Mouse (Mus musculus) stomach, postnatal 0 days (tissue): Measurements from ENCODE around the gene Zfp91. TPM values are rescaled to one million over a fixed set of nuclear protein-coding genes. Genes with fewer than 3 reads are reported as not detected.

Source experiments
- ATAC-seq: fragments of 200-750 bp; cut with Nextera tagmentation; 2 replicates; pipeline ENCODE4 v1.8.0; 2017; ENCODE audit not compliant: low FRiP score, low TSS enrichment
- DNase-seq: peaks from one replicate; pipeline ENCODE4 v3.0.0-alpha.2; 2016; ENCODE audit warnings: low spot score
- H3K27ac ChIP-seq: fragments of 300-500 bp; sonication (generic); replicated peaks from 2 replicates; pipeline ENCODE4 v1.5.1; 2014; ENCODE audit warnings: mild to moderate bottlenecking, control low read depth
- H3K27me3 ChIP-seq: fragments of 300-500 bp; sonication (generic); 2 replicates; pipeline ENCODE4 v1.6.1; 2014; ENCODE audit warnings: low read length; ENCODE audit not compliant: control insufficient read depth, insufficient read depth
- H3K36me3 ChIP-seq: fragments of 300-500 bp; sonication (generic); 2 replicates; pipeline ENCODE4 v1.6.1; 2014; ENCODE audit warnings: low read length, mixed read lengths; ENCODE audit not compliant: control insufficient read depth, insufficient read depth
- H3K4me1 ChIP-seq: fragments of 300-500 bp; sonication (generic); replicated peaks from 2 replicates; pipeline ENCODE4 v1.6.1; 2014; ENCODE audit warnings: antibody characterized with exemption; ENCODE audit not compliant: control insufficient read depth, insufficient read depth
- H3K4me2 ChIP-seq: fragments of 300-500 bp; sonication (generic); replicated peaks from 2 replicates; pipeline ENCODE4 v1.6.1; 2014; ENCODE audit warnings: low read depth, mild to moderate bottlenecking, control low read depth, moderate library complexity
- H3K4me3 ChIP-seq: fragments of 300-500 bp; sonication (generic); 2 replicates; pipeline ENCODE4 v1.5.1; 2014; ENCODE audit warnings: low read depth, low read length, control low read depth
- H3K9ac ChIP-seq: fragments of 300-500 bp; sonication (generic); 2 replicates; pipeline ENCODE4 v1.6.1; 2014; ENCODE audit warnings: mild to moderate bottlenecking, low read length, control low read depth, mixed read lengths
- H3K9me3 ChIP-seq: fragments of 300-500 bp; sonication (generic); 2 replicates; pipeline ENCODE4 v1.6.1; 2016; ENCODE audit warnings: low read length; ENCODE audit not compliant: control insufficient read depth
- CTCF ChIP-seq: IDR thresholded peaks from 2 replicates; pipeline ENCODE4 v1.5.1; 2016; ENCODE audit warnings: antibody characterized with exemption, low read depth, mild to moderate bottlenecking, moderate library complexity
- EP300 ChIP-seq: optimal IDR thresholded peaks from 2 replicates; pipeline ENCODE3; 2016; ENCODE audit warnings: antibody characterized with exemption
- WGBS: fragments of 180-500 bp; shearing (Covaris S2); extraction: QIAGEN DNeasy Blood & Tissue Kit; methylation state at CpG from one replicate; pipeline ENCODE4 v1.1.7; 2014; 5-methylcytosine and 5-hydroxymethylcytosine counted together
- polyA plus RNA-seq: library from polyadenylated mRNA; unstranded; fragments of >200 nt; fragmentation: Nextera tagmentation; extraction: Ambion mirVana; gene quantifications from 2 replicates; pipeline ENCODE4 v1.2.1, GENCODE M21; 2015

Gene Zfp91
- polyA plus RNA-seq, 1 experiment from 2014 or later, result 8.9 TPM

- TF ChIP-seq EP300 (no peak), CTCF (no peak)
- no peak overlapping the region for H3K4me3 ChIP-seq
- H3K27ac ChIP-seq, result no peak overlapping the region
- H3K27me3 ChIP-seq, result no peaks in the 10 kb centered on the region
- 61% methylated on average over 1 of the region's 1 CpGs for WGBS
- no peak overlapping the region for H3K4me2 ChIP-seq
- peak; percentile 80 for ATAC-seq
- no peak for DNase-seq
- no peaks in the 10 kb centered on the region for H3K9me3 ChIP-seq
- no peaks in the 10 kb centered on the region for H3K36me3 ChIP-seq
- no peak overlapping the region for H3K9ac ChIP-seq
- H3K4me1 ChIP-seq, result no peaks in the 10 kb centered on the region
Measured at GRCm38 (mm10) chr19:12804237-12804636, 8.3 kb upstream of the Zfp91 start.

GRCm38 (mm10) chr19:12802830-12803229 lies 6.9 kb upstream of the Zfp91 start:
- TF ChIP-seq CTCF (no peak), EP300 (no peak)
- H3K4me1 ChIP-seq, result no peaks in the 10 kb centered on the region
- no peak overlapping the region for H3K27ac ChIP-seq
- DNase-seq, result no peak
- H3K4me3 ChIP-seq, result no peak overlapping the region
- no peak overlapping the region for H3K9ac ChIP-seq
- 82% methylated on average over 3 of the region's 3 CpGs for WGBS
- no peaks in the 10 kb centered on the region for H3K27me3 ChIP-seq
- H3K4me2 ChIP-seq, result no peak overlapping the region
- no peak for ATAC-seq
- H3K9me3 ChIP-seq, result no peaks in the 10 kb centered on the region
- H3K36me3 ChIP-seq, result no peaks in the 10 kb centered on the region

- Histone ChIP-seq H3K36me3 (no peaks in the 10 kb centered on the region), H3K27me3 (no peaks in the 10 kb centered on the region), H3K4me2 (no peak overlapping the region), H3K4me1 (no peaks in the 10 kb centered on the region), H3K9ac (no peak overlapping the region), H3K4me3 (no peak overlapping the region), H3K9me3 (no peaks in the 10 kb centered on the region), H3K27ac (no peak overlapping the region)
- WGBS, result 68% methylated on average over 3 of the region's 3 CpGs
- no peak for TF ChIP-seq EP300
- no peak for TF ChIP-seq CTCF
- ATAC-seq (no peak), DNase-seq (no peak)
Measured at GRCm38 (mm10) chr19:12801046-12801445, 5.1 kb upstream of the Zfp91 start.

DNA sequence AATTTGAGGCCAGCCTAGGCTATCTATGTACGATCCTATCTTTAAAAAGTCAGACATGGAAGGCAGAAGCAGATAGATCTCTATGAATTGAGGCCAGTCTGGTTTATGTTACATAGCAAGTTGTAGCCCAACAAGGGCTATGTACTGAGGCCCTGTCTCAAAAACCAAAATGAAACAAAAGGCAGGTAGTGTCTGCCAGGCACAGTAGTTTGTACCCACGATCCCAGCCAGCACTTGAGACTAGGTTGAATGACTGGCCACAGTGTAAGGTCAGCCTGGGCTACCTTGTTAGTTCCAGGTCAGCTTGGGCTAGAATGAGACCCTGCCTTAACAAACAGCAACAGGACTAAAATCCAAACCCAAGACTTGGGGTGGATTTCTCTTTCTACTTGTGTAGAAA lies 4.7 kb upstream of the Zfp91 start:
- no peak overlapping the region for H3K4me3 ChIP-seq
- no peaks in the 10 kb centered on the region for H3K9me3 ChIP-seq
- ATAC-seq, result no peak
- H3K4me2 ChIP-seq, result no peak overlapping the region
- TF ChIP-seq CTCF (no peak), EP300 (no peak)
- WGBS, result 78% methylated on average over 2 of the region's 2 CpGs
- H3K4me1 ChIP-seq, result no peaks in the 10 kb centered on the region
- no peak overlapping the region for H3K27ac ChIP-seq
- no peaks in the 10 kb centered on the region for H3K27me3 ChIP-seq
- H3K36me3 ChIP-seq, result no peaks in the 10 kb centered on the region
- DNase-seq, result no peak
- H3K9ac ChIP-seq, result no peak overlapping the region

- no peak overlapping the region for H3K4me3 ChIP-seq
- 88% methylated on average over 3 of the region's 3 CpGs for WGBS
- TF ChIP-seq EP300 (no peak), CTCF (no peak)
- H3K36me3 ChIP-seq, result no peaks in the 10 kb centered on the region
- no peaks in the 10 kb centered on the region for H3K9me3 ChIP-seq
- H3K4me2 ChIP-seq, result no peak overlapping the region
- DNase-seq (no peak), ATAC-seq (no peak)
- H3K27ac ChIP-seq, result no peak overlapping the region
- no peak overlapping the region; the same call in 1 of the 2 replicates for H3K9ac ChIP-seq
- no peaks in the 10 kb centered on the region for H3K27me3 ChIP-seq
- H3K4me1 ChIP-seq, result no peaks in the 10 kb centered on the region
Measured at GRCm38 (mm10) chr19:12799081-12799480, 3.2 kb upstream of the Zfp91 start.

- no peak overlapping the region for H3K9ac ChIP-seq
- H3K4me2 ChIP-seq, result no peak overlapping the region
- H3K4me1 ChIP-seq, result no peaks in the 10 kb centered on the region
- H3K4me3 ChIP-seq, result no peak overlapping the region
- WGBS, result 76% methylated on average over 4 of the region's 4 CpGs
- no peak overlapping the region for H3K27ac ChIP-seq
- TF ChIP-seq CTCF, result no peak
- ATAC-seq, result no peak
- no peaks in the 10 kb centered on the region for H3K27me3 ChIP-seq
- no peaks in the 10 kb centered on the region for H3K36me3 ChIP-seq
- no peaks in the 10 kb centered on the region for H3K9me3 ChIP-seq
- no peak for DNase-seq
Measured at GRCm38 (mm10) chr19:12798404-12798803, 2.5 kb upstream of the Zfp91 start.
